Mouse (Mus musculus) erythroblast, embryonic 14.5 days (primary cell): ENCODE measurements around the gene Vsig4.

Experiments used
- GATA1 ChIP-seq: IDR thresholded peaks from 2 replicates; pipeline ENCODE4 v1.6.1; 2012; ENCODE audit warnings: low read length, inconsistent platforms, mixed read lengths
- TAL1 ChIP-seq: IDR thresholded peaks from 3 replicates; pipeline ENCODE4 v1.6.1; 2012; ENCODE audit warnings: low read length, inconsistent platforms, mixed read lengths

DNA sequence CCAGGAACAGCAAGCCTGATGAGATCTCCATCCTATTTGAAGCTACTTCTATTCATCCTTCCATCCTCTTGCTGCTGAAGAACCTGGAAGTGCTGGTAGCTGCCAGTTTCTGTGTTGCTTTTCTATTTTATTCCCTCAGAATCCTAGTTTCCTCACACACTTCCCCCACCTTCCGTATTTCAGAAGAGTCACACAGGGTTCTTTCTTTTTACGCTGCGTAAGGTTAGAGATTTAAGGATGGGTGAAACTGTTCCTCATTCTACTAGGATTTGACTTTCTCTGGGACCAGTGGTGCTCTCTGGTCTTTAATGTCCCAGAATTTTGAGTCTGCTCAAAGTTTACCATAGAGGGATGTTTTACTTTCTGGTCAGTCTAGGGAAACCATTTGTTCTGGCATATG is at the start of gene Vsig4:
- TF ChIP-seq GATA1, result no peak
- TF ChIP-seq TAL1, result no peak
